Mouse (Mus musculus) retina, embryonic 14.5 days (tissue): ENCODE data around the gene Eif3g.

ENCODE experiments used
- DNase-seq: peaks from one replicate; pipeline ENCODE4 v3.0.0-alpha.2; 2015; ENCODE audit warnings: low spot score

Gene Eif3g

GRCm38 (mm10) chr9:20857131-20857530 is 41.3 kb downstream of the Eif3g start:
- peak; percentile 63 for DNase-seq

GRCm38 (mm10) chr9:20850179-20850578 is 48.2 kb downstream of the Eif3g start:
- DNase-seq, result no peak
